Mouse (Mus musculus) adrenal gland, postnatal 4 days (tissue): ENCODE data around the gene Bmp8b. TPM values are rescaled to one million over a fixed set of nuclear protein-coding genes. Genes with fewer than 3 reads are reported as not detected.
"Not testable (repeated sequence)": the region's sequence is repeated elsewhere in the genome, so short reads cannot be mapped to it uniquely, and the experiment has no call there.

Experiments used
- DNase-seq, 2 experiments: peaks; one replicate each; pipeline ENCODE4 v3.0.0; 2021 to 2022; ENCODE audit warnings: low spot score in 2 of 2, mixed read lengths in 2 of 2
- total RNA-seq, 2 experiments: library from RNA; stranded (reverse); gene quantifications; 2 replicates each; pipeline ENCODE4 v1.2.3; 2021

Bmp8b gene
- total RNA-seq, 2 experiments from 2014 or later: 0.20 TPM; not detected in 1

DNA sequence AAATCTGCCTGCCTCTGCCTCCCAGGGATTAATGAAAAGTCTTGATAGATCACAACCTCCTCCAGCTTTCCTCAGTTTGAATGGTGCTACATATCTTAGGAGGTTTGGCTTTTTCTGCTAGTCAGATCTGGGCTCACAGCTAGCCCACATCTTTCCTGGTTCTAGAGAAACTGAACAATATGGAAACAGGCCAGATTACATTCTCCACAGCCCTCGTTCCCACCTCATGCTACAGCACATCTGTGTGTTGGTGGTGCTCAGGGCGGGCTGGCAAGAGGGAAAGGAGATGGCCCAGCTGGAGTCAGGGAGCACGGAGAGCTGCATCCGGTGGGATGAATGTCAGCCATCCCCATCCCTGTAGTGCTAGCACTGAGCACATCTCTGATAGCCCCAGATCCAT, 5.8 kb downstream of the Bmp8b start:
- DNase-seq: no peak

- DNase-seq: not testable (repeated sequence)
Measured at GRCm38 (mm10) chr4:123111275-123111983, 6.5 kb downstream of the Bmp8b start.

GRCm38 (mm10) chr4:123112216-123112764, 7.3 kb downstream of the Bmp8b start:
- no peak for DNase-seq

- not testable (repeated sequence) for DNase-seq
Measured at GRCm38 (mm10) chr4:123114651-123115050, 9.7 kb downstream of the Bmp8b start.

DNA sequence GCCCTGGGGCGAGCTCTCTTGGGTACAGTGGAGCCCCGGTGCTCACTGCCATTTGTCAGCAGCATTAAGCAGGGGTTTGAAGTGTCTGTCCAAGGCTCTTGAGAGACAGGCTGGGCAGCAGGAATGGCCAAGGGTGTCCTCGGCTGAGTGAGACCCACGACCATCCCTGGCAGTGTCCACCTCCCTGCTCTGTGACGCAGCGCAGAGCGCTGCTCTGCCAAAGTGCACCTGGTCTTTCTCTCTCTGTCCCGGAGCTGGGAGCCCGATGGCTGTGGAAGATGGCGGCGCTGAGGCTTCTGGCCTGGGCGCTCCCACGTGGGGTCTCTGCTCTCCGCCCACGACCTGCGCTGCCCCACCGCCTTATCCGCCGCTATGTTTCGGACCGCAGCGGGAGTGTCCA, 11.0 kb downstream of the Bmp8b start, which contains the start of gene Oxct2b:
Oxct2b (plus strand) TSS at position 256 of the 400 bp plus-strand sequence.
- no peak for DNase-seq

- not testable (repeated sequence) for DNase-seq
Measured at GRCm38 (mm10) chr4:123116640-123117039, 11.7 kb downstream of the Bmp8b start.

DNA sequence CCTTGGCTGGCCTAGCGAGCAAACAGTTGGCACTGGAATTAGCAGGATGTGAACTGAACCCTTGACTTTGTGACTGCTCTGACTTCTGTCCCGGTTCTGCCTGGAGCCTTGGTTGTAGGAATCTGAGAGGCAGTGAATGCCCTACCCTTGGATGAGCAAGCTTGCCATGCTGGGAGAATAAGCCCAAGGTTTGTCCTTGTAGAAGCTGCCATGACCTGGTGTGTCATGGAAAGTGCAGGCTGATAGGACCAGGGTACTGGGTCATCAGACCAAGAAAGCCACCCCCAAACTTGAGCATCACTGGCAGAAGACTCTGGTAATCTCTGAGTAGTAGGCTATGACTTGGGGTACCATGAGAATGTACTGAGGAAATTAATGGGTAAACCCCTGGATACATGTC, 16.3 kb downstream of the Bmp8b start:
- no peak for DNase-seq

- DNase-seq: no peak
Measured at GRCm38 (mm10) chr4:123126626-123127025, 21.7 kb downstream of the Bmp8b start.

DNA sequence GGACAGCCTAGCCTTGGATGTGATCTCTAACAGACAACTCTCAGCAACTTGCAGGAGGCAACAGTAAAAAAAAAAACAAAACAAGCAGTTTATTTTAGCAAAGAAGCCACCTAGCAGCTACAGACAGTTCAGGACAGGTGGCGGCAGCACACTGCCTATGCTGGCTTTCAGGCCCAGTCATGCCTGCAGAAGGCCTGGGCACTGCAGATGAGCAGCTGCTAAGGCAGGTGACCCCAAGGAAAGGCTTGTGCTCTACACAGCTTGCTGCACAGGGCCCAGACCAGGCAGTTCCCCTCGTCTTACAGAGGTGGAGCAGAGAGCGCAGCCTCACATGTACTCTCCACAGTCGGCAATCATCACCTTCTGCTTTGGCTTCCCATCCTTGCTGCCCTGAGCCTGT, 22.1 kb downstream of the Bmp8b start:
- DNase-seq: no peak

GRCm38 (mm10) chr4:123137551-123137950, 32.6 kb downstream of the Bmp8b start:
- DNase-seq: no peak

DNA sequence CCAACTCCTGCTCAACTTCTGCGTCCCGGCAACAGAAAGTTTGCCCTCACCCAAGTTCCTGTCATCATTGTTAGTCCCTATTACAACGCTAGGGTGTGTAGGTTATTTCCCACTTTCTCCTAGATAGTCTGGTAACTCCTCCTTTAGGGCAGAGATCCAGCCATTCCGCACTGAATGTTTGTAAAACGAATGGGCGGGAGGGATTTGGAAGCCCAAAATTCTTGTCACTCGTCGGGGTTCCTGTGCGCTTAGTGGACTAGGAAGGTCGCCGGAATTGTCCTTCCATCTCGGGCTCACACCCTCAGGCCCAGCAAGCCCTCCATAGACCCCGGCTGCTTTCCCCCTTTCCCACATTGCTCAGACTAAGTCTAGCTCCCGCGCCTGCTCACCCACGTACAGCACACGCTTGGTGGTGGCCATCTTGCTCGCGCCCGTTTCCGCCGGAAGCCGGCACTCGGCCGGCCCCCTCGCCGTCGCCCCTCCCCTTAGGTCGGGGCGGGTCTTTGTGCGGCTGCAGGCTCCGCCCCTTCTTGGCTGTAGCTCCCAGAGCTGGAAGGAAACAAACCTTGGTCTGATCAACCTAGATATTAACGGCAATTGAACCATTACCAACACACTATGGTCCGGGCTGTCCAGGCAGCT, 34.7 kb downstream of the Bmp8b start, which contains the start of gene Ppie:
Ppie (minus strand) TSS at position 439 of the 642 bp plus-strand sequence.
- DNase-seq: peak; percentile 50 to 67

GRCm38 (mm10) chr4:123147446-123148150, 42.6 kb downstream of the Bmp8b start:
- DNase-seq: no peak

- no peak for DNase-seq
Measured at GRCm38 (mm10) chr4:123152003-123152402, 47.0 kb downstream of the Bmp8b start.

- DNase-seq: no peak
Measured at GRCm38 (mm10) chr4:123152976-123153375, 48.0 kb downstream of the Bmp8b start.

- no peak for DNase-seq
Measured at GRCm38 (mm10) chr4:123155004-123155403, 50.0 kb downstream of the Bmp8b start.

DNA sequence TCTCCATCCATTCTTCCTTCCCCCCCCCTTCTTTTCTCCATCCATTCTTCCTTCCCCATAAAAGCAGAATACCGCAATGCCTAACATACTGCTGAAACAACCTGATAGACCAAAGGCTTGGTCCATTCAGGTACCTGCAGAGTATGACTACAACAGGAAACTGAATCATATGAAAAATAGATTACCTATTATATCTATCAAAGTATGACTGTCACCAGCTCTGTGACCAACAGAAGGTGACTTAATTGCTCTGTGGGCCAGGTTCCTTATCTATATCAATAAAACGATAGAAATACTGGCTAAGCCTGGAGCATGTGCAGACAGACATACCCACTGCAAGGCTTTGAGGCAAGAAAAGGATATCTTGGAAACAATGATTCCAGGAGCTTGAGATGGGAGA, 50.5 kb downstream of the Bmp8b start:
- no peak for DNase-seq

GRCm38 (mm10) chr4:123155840-123156239, 50.9 kb downstream of the Bmp8b start:
- no peak for DNase-seq

DNA sequence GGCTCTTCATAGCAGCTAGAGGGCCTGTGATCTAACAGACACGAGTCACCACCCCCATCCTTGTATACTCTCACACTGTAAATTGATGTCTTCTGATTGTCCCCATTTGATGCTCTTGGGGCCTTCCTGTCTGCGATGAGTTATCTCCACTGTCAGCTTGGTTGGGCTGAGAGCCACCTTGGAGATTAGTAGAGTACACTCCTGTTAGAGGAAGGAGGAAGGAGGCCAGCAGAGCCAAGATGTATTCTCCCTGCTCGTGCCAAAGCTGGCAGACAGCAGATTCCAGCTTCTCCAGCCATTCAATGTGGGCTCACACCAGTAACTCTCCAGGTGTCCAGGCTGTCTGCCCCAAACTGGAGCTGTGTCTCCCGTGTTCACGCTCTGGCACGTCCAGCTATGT, 55.6 kb downstream of the Bmp8b start:
- no peak for DNase-seq

DNA sequence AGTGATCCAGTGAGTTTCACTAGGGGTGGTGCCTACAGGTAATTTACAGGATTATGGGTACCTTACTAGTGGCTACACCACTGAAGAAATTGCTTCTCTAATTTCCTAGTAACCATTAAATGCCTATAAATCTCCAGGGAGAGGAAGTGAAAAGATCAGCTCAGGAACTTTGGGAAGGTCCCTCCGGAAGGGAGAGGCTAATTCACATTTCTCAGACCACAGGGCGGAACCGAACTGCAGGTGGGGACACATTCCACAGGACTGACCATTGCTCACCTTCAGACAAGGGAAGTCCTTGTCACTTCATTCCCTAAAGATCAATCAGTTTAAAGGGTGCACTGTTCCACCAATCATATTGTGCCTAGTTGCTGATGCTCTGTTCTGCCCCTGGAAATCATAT, 56.3 kb downstream of the Bmp8b start:
- DNase-seq: not testable (repeated sequence)

GRCm38 (mm10) chr4:123162305-123162917, 57.4 kb downstream of the Bmp8b start:
- DNase-seq: no peak

DNA sequence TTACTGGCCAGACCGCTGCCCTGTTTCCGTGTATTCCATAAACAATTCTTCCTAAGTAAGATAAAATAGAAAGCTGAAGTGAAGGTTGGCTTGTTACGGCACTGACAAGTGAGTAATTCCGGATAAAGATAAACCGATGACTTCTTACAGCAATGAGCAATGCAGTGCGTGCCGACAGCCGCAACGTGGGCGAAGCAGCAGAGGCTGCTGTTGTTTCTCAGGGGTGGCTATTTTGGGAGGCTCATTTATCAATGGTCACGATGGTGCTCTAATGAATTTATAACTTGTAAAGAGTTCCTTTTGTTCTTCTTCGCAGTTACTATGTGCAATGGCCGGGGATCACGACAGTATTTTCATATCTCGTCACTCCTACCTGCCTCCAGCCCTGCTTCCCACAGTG, 59.2 kb downstream of the Bmp8b start:
- DNase-seq: no peak
